Mouse (Mus musculus) megakaryocyte progenitor cell, adult 5-6 weeks (primary cell): ENCODE measurements at regions not wholly inside any gene's neighbourhood (a gene's known extent, or its start where the extent isn't known, plus 50 kb on each side); places are given as distances from the start of the nearest gene placed in this dataset.
A peak's percentile ranks its signal among the peaks of the same experiment; 100 is the strongest.

Source experiments
- ATAC-seq: replicated peaks from 2 replicates; pipeline ENCODE4 v1.8.0; 2016; ENCODE audit warnings: mild to moderate bottlenecking, moderate TSS enrichment, inconsistent platforms; ENCODE audit not compliant: poor library complexity

- no peak for ATAC-seq
Observed at GRCm38 (mm10) chr15:48860627-48861026, 5024.1 kb upstream of the Gm7489 start.

GRCm38 (mm10) chr15:48898546-48898945 is 4986.2 kb upstream of the Gm7489 start:
- ATAC-seq, result no peak

- 0 out of 2 replicates have a peak, but pooled peaks have one; percentile 48 for ATAC-seq
Observed at GRCm38 (mm10) chr15:48904687-48905086, 4980.0 kb upstream of the Gm7489 start.

GRCm38 (mm10) chr15:48925940-48926339 is 4958.8 kb upstream of the Gm7489 start:
- ATAC-seq, result no peak

GRCm38 (mm10) chr15:48946150-48946549 is 4938.6 kb upstream of the Gm7489 start:
- ATAC-seq, result no peak

GRCm38 (mm10) chr15:48976176-48976575 is 4908.5 kb upstream of the Gm7489 start:
- no peak for ATAC-seq

- no peak for ATAC-seq
Observed at GRCm38 (mm10) chr15:48976583-48976982, 4908.1 kb upstream of the Gm7489 start.
